Mouse (Mus musculus) CD4-positive, CD25-positive, alpha-beta regulatory T cell, adult 4 months (primary cell): Measurements from ENCODE around the gene Mms19. TPM values are rescaled to one million over a fixed set of nuclear protein-coding genes. Genes with fewer than 3 reads are reported as not detected.

Experiments used
- ATAC-seq: one replicate; pipeline ENCODE4 v1.8.0; 2017
- polyA plus RNA-seq, 2 experiments: library from polyadenylated mRNA; unstranded; fragments of 100-300 nt; shearing (Covaris generic); gene quantifications; one replicate each; pipeline ENCODE4 v1.2.1; 2017

The Mms19 gene
- polyA plus RNA-seq, 2 experiments from 2014 or later: 78.1 to 104 TPM

- ATAC-seq: no peak
Observed at GRCm38 (mm10) chr19:41998770-41999548, 18.0 kb upstream of the Mms19 start.

GRCm38 (mm10) chr19:41997090-41997489 lies 16.1 kb upstream of the Mms19 start:
- no peak for ATAC-seq

GRCm38 (mm10) chr19:41995483-41995882 lies 14.5 kb upstream of the Mms19 start:
- no peak for ATAC-seq

DNA sequence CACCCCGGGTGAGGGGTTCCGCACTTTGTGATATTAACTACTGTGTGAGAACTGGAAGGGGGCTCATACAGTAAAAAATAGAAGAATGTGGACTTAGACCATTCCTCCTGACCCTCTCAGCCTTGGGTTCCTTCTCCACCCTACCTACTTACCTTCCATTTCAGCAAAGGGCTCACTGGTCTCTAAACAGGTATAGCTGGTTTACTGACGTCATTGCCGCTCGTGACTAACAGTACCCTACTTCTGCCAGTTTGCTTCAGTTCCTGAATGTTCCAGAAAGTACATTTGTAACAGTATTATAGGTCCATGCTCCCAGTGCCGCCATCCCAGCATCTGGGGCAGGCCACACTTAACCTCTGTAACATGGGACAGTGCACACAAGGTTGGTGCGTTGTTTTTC lies 13.1 kb upstream of the Mms19 start:
- no peak for ATAC-seq

GRCm38 (mm10) chr19:41993484-41993883 lies 12.5 kb upstream of the Mms19 start:
- ATAC-seq: no peak

GRCm38 (mm10) chr19:41992971-41993370 lies 12.0 kb upstream of the Mms19 start:
- no peak for ATAC-seq

DNA sequence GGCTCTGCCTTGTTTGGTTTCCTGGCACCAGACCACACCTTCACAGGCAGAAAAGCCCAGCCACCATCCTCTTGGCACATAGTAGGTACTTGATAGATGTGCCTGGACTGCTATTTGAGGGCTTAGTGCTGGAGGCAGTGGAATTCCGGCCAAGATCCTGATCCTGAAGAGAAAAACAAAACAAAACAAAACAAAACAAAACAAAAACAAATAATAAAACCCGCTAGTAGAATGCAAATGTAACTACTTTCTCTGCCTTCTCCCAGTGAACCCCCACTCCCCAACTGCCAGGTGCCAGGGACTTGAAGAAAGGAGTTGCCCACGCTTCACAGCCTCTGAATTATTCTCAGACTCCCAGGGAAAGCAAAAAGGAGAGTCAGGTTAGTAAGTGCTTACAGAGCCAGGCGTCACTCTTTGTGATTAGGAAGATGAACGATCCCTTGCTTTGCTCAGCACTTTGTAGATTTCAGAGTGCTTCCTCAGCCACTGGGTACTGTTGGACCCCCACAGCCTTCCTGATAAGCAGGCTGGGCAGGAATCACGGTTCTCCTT lies 11.0 kb upstream of the Mms19 start:
- ATAC-seq: no peak

DNA sequence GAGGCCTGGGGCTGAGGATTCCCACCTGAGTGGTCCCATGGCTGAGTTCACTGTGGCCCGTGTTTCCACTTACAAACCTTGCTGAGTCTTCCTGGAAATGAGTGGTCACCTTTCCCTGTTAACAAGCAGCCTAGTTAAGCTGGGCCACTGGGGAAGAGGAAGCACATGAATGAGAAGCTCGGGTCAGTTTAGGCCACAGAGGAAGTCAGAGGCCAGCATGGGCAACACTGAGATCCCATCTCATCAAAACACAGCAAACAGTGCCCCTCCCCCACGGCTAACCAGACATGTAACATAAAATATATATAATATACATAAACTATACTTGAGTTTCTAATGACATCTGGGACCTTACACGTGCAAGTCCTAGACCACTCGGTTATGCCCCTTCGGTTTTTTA lies 8.9 kb upstream of the Mms19 start:
- no peak for ATAC-seq

DNA sequence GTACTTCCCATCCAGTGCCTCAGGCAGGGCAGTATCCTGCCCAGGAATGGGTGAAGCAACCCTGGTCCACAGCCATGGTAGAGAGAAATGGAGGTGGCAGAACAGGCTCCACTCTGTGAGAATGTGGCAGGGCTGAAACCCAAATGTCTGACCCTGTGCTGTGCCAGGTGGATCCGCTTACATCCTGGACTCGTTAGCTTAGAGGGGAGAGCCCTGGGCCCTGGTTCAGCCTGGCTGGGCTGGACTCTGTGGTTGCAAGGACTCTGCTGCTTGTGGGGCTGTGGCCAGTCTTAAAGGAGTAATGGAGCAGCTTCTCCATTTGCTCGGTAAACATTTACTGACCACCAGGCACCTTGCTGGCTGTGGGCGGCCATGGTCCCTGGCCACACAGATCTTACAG lies 6.2 kb upstream of the Mms19 start:
- ATAC-seq: no peak

GRCm38 (mm10) chr19:41985994-41986393 lies 5.0 kb upstream of the Mms19 start:
- no peak for ATAC-seq

DNA sequence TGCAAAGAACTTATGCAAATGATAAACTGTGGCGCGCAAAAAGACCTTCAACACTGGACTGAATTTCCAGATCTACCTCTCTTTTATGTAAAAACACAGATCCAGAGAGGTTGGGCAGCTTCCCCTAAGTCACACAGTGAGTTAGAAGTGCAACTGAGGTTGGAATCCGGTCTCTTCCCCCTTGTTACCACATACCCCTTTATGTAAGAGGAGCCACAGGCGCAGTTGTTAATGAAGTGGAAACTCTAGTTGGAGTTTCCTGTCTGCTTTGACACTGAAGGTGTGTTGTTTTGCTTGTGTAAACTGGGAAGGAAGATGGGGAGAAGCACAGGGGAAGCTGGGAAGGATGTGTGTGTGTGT lies 1.8 kb upstream of the Mms19 start:
- ATAC-seq: no peak

GRCm38 (mm10) chr19:41981931-41982790 lies 1.2 kb upstream of the Mms19 start:
- ATAC-seq: peak; percentile 0

DNA sequence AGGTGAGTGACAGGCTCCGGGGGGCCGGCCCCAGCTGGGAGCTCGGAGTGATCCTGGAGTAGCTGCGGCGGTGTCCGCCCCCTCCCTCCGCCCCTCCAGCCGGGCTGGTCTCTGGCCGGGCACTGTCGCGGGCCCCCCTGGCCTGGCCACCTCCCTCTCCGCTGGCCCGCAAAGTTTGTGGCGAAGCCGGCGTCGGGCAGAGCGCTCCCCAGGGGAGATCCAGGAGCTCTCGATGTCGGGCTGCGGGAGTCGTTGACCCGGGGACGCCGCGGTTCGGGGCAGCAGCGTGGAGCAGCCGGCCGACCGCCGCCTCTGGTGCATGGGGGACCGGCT lies 604 bp upstream of the Mms19 start, which contains the start of gene Ubtd1:
Ubtd1 (plus strand) TSS at position 169 of the 333 bp plus-strand sequence.
- ATAC-seq: peak; percentile 7

DNA sequence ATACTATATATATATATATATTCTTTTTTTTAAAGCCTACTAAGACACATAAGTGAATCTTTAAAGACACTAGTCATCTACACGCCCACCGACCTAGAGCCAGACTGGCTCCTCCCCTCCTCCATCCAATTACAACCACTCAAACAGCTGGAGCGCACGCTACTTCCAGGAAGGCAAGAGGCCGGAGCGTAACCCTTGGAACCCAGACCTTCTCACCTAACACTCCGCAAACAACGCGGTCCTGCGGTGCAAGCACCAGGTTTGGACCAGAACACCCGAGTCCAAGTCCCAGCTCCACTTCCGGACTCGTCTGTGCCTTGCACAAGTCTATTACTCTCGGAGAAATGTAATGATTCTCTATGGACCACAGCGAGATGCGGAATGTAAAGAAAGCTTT lies 537 bp downstream of the Mms19 start:
- peak; percentile 11 for ATAC-seq

- no peak for ATAC-seq
Observed at GRCm38 (mm10) chr19:41973891-41974794, 6.8 kb downstream of the Mms19 start.

GRCm38 (mm10) chr19:41969618-41970017 lies 11.3 kb downstream of the Mms19 start:
- ATAC-seq: peak; percentile 74

GRCm38 (mm10) chr19:41953574-41953973 lies 27.4 kb downstream of the Mms19 start:
- no peak for ATAC-seq

- ATAC-seq: no peak
Observed at GRCm38 (mm10) chr19:41952287-41952686, 28.7 kb downstream of the Mms19 start.

DNA sequence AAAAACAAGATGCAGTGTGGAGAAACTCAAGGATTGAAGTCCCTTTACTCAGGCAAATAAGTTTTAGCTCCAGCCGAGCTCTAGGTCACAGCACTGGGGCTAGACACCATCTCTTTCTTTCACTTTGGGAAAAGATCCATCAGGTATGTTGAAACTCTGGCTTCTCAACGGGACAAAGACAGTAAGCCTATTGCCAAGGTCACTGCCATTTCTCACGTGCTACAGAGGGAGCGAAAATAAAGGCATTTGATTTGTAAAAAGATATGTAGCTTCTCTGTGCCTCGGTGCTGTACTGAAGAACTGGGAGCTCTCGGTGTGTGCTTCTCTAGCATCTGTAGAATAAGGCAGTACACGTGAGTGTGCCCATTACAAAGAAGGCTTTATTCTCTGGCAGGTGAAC lies 37.1 kb downstream of the Mms19 start:
- ATAC-seq: no peak

- ATAC-seq: no peak
Observed at GRCm38 (mm10) chr19:41938539-41938938, 42.4 kb downstream of the Mms19 start.

- ATAC-seq: no peak
Observed at GRCm38 (mm10) chr19:41935921-41936320, 45.0 kb downstream of the Mms19 start.

- no peak for ATAC-seq
Observed at GRCm38 (mm10) chr19:41934124-41934523, 46.8 kb downstream of the Mms19 start.
